Mouse (Mus musculus) midbrain, postnatal 0 days (tissue): Measurements from ENCODE around the gene Pcnx3. TPM values are rescaled to one million over a fixed set of nuclear protein-coding genes. Genes with fewer than 3 reads are reported as not detected.

Experiments used
- ATAC-seq: fragments of 200-750 bp; cut with Nextera tagmentation; 2 replicates; pipeline ENCODE4 v1.8.0; 2017; ENCODE audit warnings: moderate number of reproducible peaks, mild to moderate bottlenecking, moderate TSS enrichment, moderate library complexity; ENCODE audit not compliant: low FRiP score
- DNase-seq: peaks from one replicate; pipeline ENCODE4 v3.0.0-alpha.2; 2015; ENCODE audit warnings: low spot score
- H3K27ac ChIP-seq: fragments of 300-500 bp; sonication (generic); 2 replicates; pipeline ENCODE4 v1.5.1; 2014; ENCODE audit warnings: low read depth, mild to moderate bottlenecking, low read length, mixed read lengths
- H3K27me3 ChIP-seq: fragments of 300-500 bp; sonication (generic); 2 replicates; pipeline ENCODE4 v1.6.1; 2014; ENCODE audit warnings: low read length, control low read depth, mixed read lengths; ENCODE audit not compliant: insufficient read depth
- H3K36me3 ChIP-seq: fragments of 300-500 bp; sonication (generic); 2 replicates; pipeline ENCODE4 v1.6.1; 2014; ENCODE audit warnings: low read length, control low read depth, mixed read lengths; ENCODE audit not compliant: insufficient read depth
- H3K4me1 ChIP-seq: fragments of 300-500 bp; sonication (generic); 2 replicates; pipeline ENCODE4 v1.6.1; 2014; ENCODE audit warnings: mild to moderate bottlenecking, control low read depth, antibody characterized with exemption, low read length, mixed read lengths; ENCODE audit not compliant: insufficient read depth
- H3K4me2 ChIP-seq: fragments of 300-500 bp; sonication (generic); 2 replicates; pipeline ENCODE4 v1.6.1; 2014; ENCODE audit warnings: low read depth, mild to moderate bottlenecking, low read length, mixed read lengths; ENCODE audit not compliant: poor library complexity, severe bottlenecking
- H3K4me3 ChIP-seq: fragments of 300-500 bp; sonication (generic); 2 replicates; pipeline ENCODE4 v1.5.1; 2014; ENCODE audit warnings: low read depth, mild to moderate bottlenecking, low read length, moderate library complexity
- H3K9ac ChIP-seq: fragments of 300-500 bp; sonication (generic); replicated peaks from 2 replicates; pipeline ENCODE4 v1.6.1; 2014; ENCODE audit warnings: mild to moderate bottlenecking, low read length, moderate library complexity, mixed read lengths; ENCODE audit not compliant: poor library complexity, severe bottlenecking
- H3K9me3 ChIP-seq: fragments of 300-500 bp; sonication (generic); 2 replicates; pipeline ENCODE4 v1.6.1; 2016; ENCODE audit warnings: low read length, control low read depth
- CTCF ChIP-seq: IDR thresholded peaks from 2 replicates; pipeline ENCODE4 v1.5.1; 2016; ENCODE audit warnings: antibody characterized with exemption, mild to moderate bottlenecking
- WGBS: fragments of 180-500 bp; shearing (Covaris S2); extraction: QIAGEN DNeasy Blood & Tissue Kit; methylation state at CpG from one replicate; pipeline ENCODE4 v1.1.7; 2014; 5-methylcytosine and 5-hydroxymethylcytosine counted together
- polyA plus RNA-seq: library from polyadenylated mRNA; unstranded; fragments of >200 nt; fragmentation: Nextera tagmentation; extraction: Ambion mirVana; gene quantifications from 2 replicates; pipeline ENCODE4 v1.2.1, GENCODE M21; 2015
- total RNA-seq: library from RNA; depleted of rRNA; stranded (reverse); fragments of >200 nt; gene quantifications from 2 replicates; pipeline ENCODE4 v1.2.3, GENCODE M21; 2014

The Pcnx3 gene
- total and polyA plus RNA-seq, 2 experiments from 2014 or later, result 19.1 to 103 TPM

DNA sequence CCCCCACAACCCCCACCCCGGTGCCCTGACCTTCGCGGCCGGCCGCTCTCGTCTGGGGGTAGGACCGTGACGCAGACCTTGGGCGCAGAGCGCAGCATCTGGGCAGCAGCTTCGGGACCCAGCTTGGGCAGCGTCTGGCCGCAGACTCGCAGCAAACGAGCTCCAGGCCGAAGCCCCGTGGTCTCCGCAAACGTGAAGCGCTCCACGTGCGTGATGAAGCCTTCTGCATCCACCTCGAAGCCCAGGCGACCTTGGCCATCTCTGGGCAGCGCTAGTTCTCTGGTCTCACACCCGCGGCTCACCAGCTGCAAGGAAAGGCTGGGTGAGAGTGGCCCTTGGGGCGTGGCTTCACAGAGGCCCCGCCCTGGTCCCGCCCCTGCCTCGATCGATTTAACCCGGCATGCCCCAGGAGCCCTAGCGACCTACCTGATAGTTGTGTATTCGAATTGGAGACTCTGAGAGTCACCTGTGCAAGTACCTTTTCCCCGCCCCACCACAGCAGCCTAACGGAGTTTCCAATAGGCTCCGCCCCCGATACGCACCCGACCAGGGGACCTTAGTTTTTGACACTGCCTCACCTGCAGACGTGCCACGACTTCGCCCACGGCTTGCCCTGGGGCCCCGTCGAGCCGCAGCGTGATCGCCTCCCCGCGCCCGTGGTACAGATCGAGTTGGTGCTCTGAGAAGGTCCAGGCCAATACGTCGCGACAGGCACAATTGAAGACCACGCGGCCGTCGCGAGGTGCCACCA lies 34.6 kb downstream of the Pcnx3 start:
- Histone ChIP-seq H3K9me3 (no peaks in the 10 kb centered on the region), H3K4me2 (peak overlapping the region; percentile 61), H3K27ac (no peak overlapping the region), H3K4me1 (peaks cover 5% of the 10 kb centered on the region; the same call in 1 of the 2 replicates), H3K4me3 (peak overlapping the region; percentile 43), H3K36me3 (peaks cover 7% of the 10 kb centered on the region), H3K27me3 (peaks cover 13% of the 10 kb centered on the region; the same call in 1 of the 2 replicates), H3K9ac (peak overlapping the region; percentile 47)
- ATAC-seq (peak; percentile 34), DNase-seq (peak; percentile 44)
- 6% methylated on average over 62 of the region's 62 CpGs for WGBS
- no peak for TF ChIP-seq CTCF

DNA sequence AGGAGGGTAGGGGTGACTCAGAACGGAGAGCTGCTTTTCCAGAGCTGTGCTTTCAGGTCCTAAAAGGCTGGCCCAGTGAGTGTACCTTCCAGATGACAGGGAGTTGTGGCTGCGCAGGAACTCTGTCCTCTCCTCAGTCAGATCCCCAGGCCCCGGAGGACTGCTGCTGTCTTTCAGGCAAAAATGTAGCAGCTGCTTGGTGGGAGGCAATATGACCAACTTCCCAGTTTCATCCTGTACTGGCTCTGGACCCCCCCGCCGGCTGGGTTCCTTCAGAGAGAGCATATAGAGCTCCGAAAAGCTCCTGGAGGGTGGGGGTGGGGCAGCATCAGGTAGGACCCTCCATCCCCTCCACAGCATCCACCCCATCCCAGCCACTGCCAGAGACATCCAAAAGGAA lies 36.1 kb downstream of the Pcnx3 start:
- H3K4me3 ChIP-seq, result no peak overlapping the region
- no peak for ATAC-seq

GRCm38 (mm10) chr19:5651502-5652274 lies 37.0 kb downstream of the Pcnx3 start:
- no peak overlapping the region for H3K9ac ChIP-seq
- H3K4me3 ChIP-seq, result no peak overlapping the region
- peaks cover 11% of the 10 kb centered on the region; the same call in 1 of the 2 replicates for H3K4me1 ChIP-seq
- no peak for TF ChIP-seq CTCF
- DNase-seq (no peak), ATAC-seq (no peak)
- no peak overlapping the region for H3K27ac ChIP-seq
- H3K36me3 ChIP-seq, result peaks cover 18% of the 10 kb centered on the region
- no peak overlapping the region for H3K4me2 ChIP-seq
- WGBS, result 52% methylated on average over 13 of the region's 13 CpGs
- H3K27me3 ChIP-seq, result peaks cover 13% of the 10 kb centered on the region; the same call in 1 of the 2 replicates
- no peaks in the 10 kb centered on the region for H3K9me3 ChIP-seq

More for the DNA sequence above, 36.1 kb downstream of the Pcnx3 start:
- Histone ChIP-seq H3K4me2 (no peak overlapping the region), H3K9ac (no peak overlapping the region), H3K36me3 (peaks cover 10% of the 10 kb centered on the region), H3K27me3 (peaks cover 13% of the 10 kb centered on the region; the same call in 1 of the 2 replicates), H3K9me3 (no peaks in the 10 kb centered on the region), H3K4me1 (peaks cover 11% of the 10 kb centered on the region; the same call in 1 of the 2 replicates), H3K27ac (no peak overlapping the region)
- no peak for TF ChIP-seq CTCF
- WGBS, result 82% methylated on average over 6 of the region's 6 CpGs
- DNase-seq, result no peak

DNA sequence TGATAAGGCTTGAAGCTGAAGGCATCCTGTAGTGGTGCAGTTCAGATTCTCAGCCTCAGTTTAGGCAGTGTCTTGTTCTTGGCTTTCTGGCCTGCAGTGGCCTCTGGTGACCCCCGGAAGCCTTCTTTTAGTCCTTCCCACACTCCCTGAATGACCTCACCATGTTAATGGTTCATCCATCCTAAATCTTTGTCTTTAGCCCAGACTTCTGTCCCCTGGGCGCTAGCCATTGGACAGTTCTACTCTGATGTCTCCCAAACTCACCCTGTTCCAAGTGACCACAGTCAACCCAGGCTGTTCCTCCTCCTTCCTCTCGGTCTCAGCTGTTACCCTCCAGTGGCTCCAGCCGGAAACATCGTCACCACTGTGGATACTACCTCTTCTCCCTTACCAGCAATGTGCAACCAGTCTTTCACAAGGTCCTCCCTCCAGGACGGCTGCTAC lies 39.4 kb downstream of the Pcnx3 start:
- no peak for TF ChIP-seq CTCF
- H3K27ac ChIP-seq, result no peak overlapping the region
- 0 out of 2 replicates have a peak, but pooled peaks cover 4% of the 10 kb centered on the region for H3K27me3 ChIP-seq
- 67% methylated on average over 6 of the region's 6 CpGs for WGBS
- peaks cover 11% of the 10 kb centered on the region; the same call in 1 of the 2 replicates for H3K4me1 ChIP-seq
- no peak for DNase-seq
- H3K4me3 ChIP-seq, result no peak overlapping the region
- peaks cover 41% of the 10 kb centered on the region for H3K36me3 ChIP-seq
- no peaks in the 10 kb centered on the region for H3K9me3 ChIP-seq
- ATAC-seq, result no peak
- H3K4me2 ChIP-seq, result peak overlapping the region; percentile 54
- H3K9ac ChIP-seq, result peak overlapping the region; percentile 14; the same call in 1 of the 2 replicates

GRCm38 (mm10) chr19:5648401-5649297 lies 40.1 kb downstream of the Pcnx3 start:
- Histone ChIP-seq H3K27ac (peak overlapping the region; percentile 83), H3K9me3 (no peaks in the 10 kb centered on the region), H3K4me2 (peak overlapping the region; percentile 54), H3K4me1 (peaks cover 6% of the 10 kb centered on the region; the same call in 1 of the 2 replicates), H3K4me3 (peak overlapping the region; percentile 21), H3K9ac (peak overlapping the region; percentile 14; the same call in 1 of the 2 replicates), H3K36me3 (peaks cover 43% of the 10 kb centered on the region), H3K27me3 (no peaks in the 10 kb centered on the region)
- ATAC-seq, result peak; percentile 72
- peak; percentile 55 for TF ChIP-seq CTCF
- DNase-seq, result peak; percentile 84
- 11% methylated on average over 26 of the region's 26 CpGs for WGBS
